Comparison of ENCODE assay signal across 30 mouse cellular contexts in the genomic region with DNA sequence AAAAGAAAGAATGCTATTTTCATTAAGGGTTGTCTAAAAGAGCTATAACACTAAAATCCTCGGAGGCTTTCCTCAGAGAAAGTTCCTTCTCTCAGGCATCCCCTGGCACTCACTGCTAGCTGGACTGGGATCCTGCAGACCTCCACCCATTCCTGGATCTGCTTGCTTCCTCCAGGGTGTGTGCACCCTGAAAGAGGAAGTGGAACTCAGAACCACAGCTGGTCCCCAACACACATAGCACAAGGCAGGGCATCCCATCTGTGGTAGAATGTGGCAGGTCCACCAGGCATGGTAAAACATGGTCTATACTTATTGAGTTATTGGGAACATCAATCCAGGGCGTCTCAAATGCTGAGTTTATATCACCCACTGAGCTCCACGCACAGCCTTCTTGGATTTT. TPM values are rescaled to one million over a fixed set of nuclear protein-coding genes. Genes with fewer than 3 reads are reported as not detected.
DNase-seq lines count a peak whose midpoint lies in the region; ATAC-seq and TF ChIP-seq lines count a peak whose summit lies in the region.
"Had no signal": no experiment of that assay in that cellular context is flagged by ENCODE, and none has a peak within 500 bp of the region (broad histone marks: within the 10 kb centered on the region; RNA-seq: fewer than 3 reads in every experiment).

No protein-coding gene starts in this region.

- no peak overlapping the region for H3K4me3 ChIP-seq in lung, postnatal 0 days (ENCODE audit: low read depth, low read length)
- H3K4me3 ChIP-seq in heart, embryonic 11.5 days (ENCODE audit: low read depth, low read length), result no peak overlapping the region
- H3K4me3 ChIP-seq: embryonic facial prominence, embryonic 12.5 days; forebrain, embryonic 15.5 days; hindbrain, embryonic 13.5 days; lung, embryonic 15.5 days; megakaryocyte, embryonic 14.5 days; midbrain, embryonic 12.5 days; neural tube, embryonic 13.5 days had no signal

- no peak for TF ChIP-seq CTCF in lung, postnatal 0 days (IDR thresholded peaks at IDR 0.05)

- TF ChIP-seq EP300 in lung, postnatal 0 days (IDR thresholded peaks at IDR 0.05), result no peak

- no peaks in the 10 kb centered on the region for H3K9me3 ChIP-seq in lung, postnatal 0 days (ENCODE audit: low read length)
- no peaks in the 10 kb centered on the region for H3K9me3 ChIP-seq in heart, embryonic 11.5 days (replicated peaks; ENCODE audit: control insufficient read depth, low read length)
- H3K9me3 ChIP-seq: embryonic facial prominence, embryonic 12.5 days; forebrain, embryonic 15.5 days; hindbrain, embryonic 13.5 days; lung, embryonic 15.5 days; megakaryocyte, embryonic 14.5 days; midbrain, embryonic 12.5 days; neural tube, embryonic 13.5 days had no signal

- peaks cover 4% of the 10 kb centered on the region; the same call in 1 of the 2 replicates for H3K4me1 ChIP-seq in lung, postnatal 0 days (ENCODE audit: insufficient read depth, low read depth, low read length)
- H3K4me1 ChIP-seq in heart, embryonic 11.5 days (ENCODE audit: control insufficient read depth, insufficient read depth, low read length), result no peaks in the 10 kb centered on the region
- H3K4me1 ChIP-seq: embryonic facial prominence, embryonic 12.5 days; forebrain, embryonic 15.5 days; hindbrain, embryonic 13.5 days; megakaryocyte, embryonic 14.5 days; midbrain, embryonic 12.5 days; neural tube, embryonic 13.5 days had no signal

- no peaks in the 10 kb centered on the region for H3K36me3 ChIP-seq in lung, postnatal 0 days (ENCODE audit: insufficient read depth, low read length)
- H3K36me3 ChIP-seq in heart, embryonic 11.5 days (ENCODE audit: control insufficient read depth, insufficient read depth, low read length), result no peaks in the 10 kb centered on the region
- H3K36me3 ChIP-seq: embryonic facial prominence, embryonic 12.5 days; forebrain, embryonic 15.5 days; G1E; hindbrain, embryonic 13.5 days; lung, embryonic 15.5 days; midbrain, embryonic 12.5 days; neural tube, embryonic 13.5 days had no signal

- ATAC-seq in lung, postnatal 0 days, result no peak
- ATAC-seq in granulocyte monocyte progenitor cell, adult 5-6 weeks (replicated peaks; ENCODE audit: poor library complexity, severe bottlenecking), result peak; percentile 95
- ATAC-seq in heart, embryonic 11.5 days (replicated peaks; ENCODE audit: insufficient number of reproducible peaks, low FRiP score, low TSS enrichment), result no peak
- ATAC-seq: forebrain, embryonic 15.5 days; intestine, embryonic 16.5 days had no signal

- H3K4me2 ChIP-seq in lung, postnatal 0 days (replicated peaks; ENCODE audit: low read depth, low read length), result no peak overlapping the region
- no peak overlapping the region for H3K4me2 ChIP-seq in heart, embryonic 11.5 days
- H3K4me2 ChIP-seq: embryonic facial prominence, embryonic 12.5 days; forebrain, embryonic 15.5 days; hindbrain, embryonic 13.5 days; lung, embryonic 15.5 days; midbrain, embryonic 12.5 days; neural tube, embryonic 13.5 days had no signal

- DNase-seq in gastrocnemius, adult 18-20 months (ENCODE audit: low spot score), result peak; percentile 5
- DNase-seq in gastrocnemius, postnatal 10 days, result no peak
- DNase-seq in lung, postnatal 14 days, result peak; percentile 13
- DNase-seq in lung, postnatal 0 days (ENCODE audit: low spot score), result no peak
- DNase-seq in skeletal muscle tissue, adult 2 months (ENCODE audit: low read depth, low spot score), result peak; percentile 17
- no peak for DNase-seq in cerebellum, adult 8-10 months
- DNase-seq: adrenal gland, adult 8-10 months; cerebellum, adult 2 months; cerebellum, postnatal 25 days; embryo, embryonic 11 days; gastrocnemius, postnatal 14 days; heart, postnatal 14 days; kidney, postnatal 14 days; layer of hippocampus, adult 9-11 months; liver; right cerebral cortex, postnatal 4 days; thymus, adult 18-20 months; thymus, postnatal 25 days had no signal

- WGBS in lung, postnatal 0 days, result 76% methylated on average over 3 of the region's 3 CpGs
- WGBS in heart, embryonic 11.5 days (ENCODE audit: insufficient replicate concordance), result 77% methylated on average over 3 of the region's 3 CpGs

- H3K27ac ChIP-seq in lung, postnatal 0 days (ENCODE audit: low read length), result no peak overlapping the region
- no peak overlapping the region for H3K27ac ChIP-seq in heart, embryonic 11.5 days (ENCODE audit: low read depth, low read length)
- H3K27ac ChIP-seq: embryonic facial prominence, embryonic 12.5 days; forebrain, embryonic 15.5 days; hindbrain, embryonic 13.5 days; liver, embryonic 14.5 days; lung, embryonic 15.5 days; midbrain, embryonic 12.5 days; neural tube, embryonic 13.5 days had no signal

- no peak overlapping the region for H3K9ac ChIP-seq in lung, postnatal 0 days (replicated peaks; ENCODE audit: low read depth)
- no peak overlapping the region for H3K9ac ChIP-seq in heart, embryonic 11.5 days (ENCODE audit: low read depth, low read length)
- H3K9ac ChIP-seq: embryonic facial prominence, embryonic 12.5 days; forebrain, embryonic 15.5 days; hindbrain, embryonic 13.5 days; liver, embryonic 14.5 days; lung, embryonic 15.5 days; midbrain, embryonic 12.5 days; neural tube, embryonic 13.5 days had no signal

- H3K27me3 ChIP-seq in lung, postnatal 0 days (replicated peaks; ENCODE audit: insufficient read depth, low read length), result no peaks in the 10 kb centered on the region
- no peaks in the 10 kb centered on the region for H3K27me3 ChIP-seq in heart, embryonic 11.5 days (ENCODE audit: control insufficient read depth, insufficient read depth, low read length)
- H3K27me3 ChIP-seq: embryonic facial prominence, embryonic 12.5 days; forebrain, embryonic 15.5 days; hindbrain, embryonic 13.5 days; lung, embryonic 15.5 days; megakaryocyte, embryonic 14.5 days; midbrain, embryonic 12.5 days; neural tube, embryonic 13.5 days had no signal

RNA-seq across cellular contexts. Expression of a gene that starts 22.0 kb away (rescaled TPM):
- total RNA-seq in gastrocnemius, adult 18-20 months (2021), result 10 to 100 TPM; 58.1 to 66.3 TPM
- 10 to 100 TPM; 78.9 to 85.3 TPM for total RNA-seq in gastrocnemius, postnatal 10 days (2021)
- 51.1 and 68.6 TPM in 2 replicates for polyA plus RNA-seq in lung, postnatal 0 days (2015; fragmentation: Nextera tagmentation; extraction: Ambion mirVana)
- not detected in 2 replicates for total RNA-seq in granulocyte monocyte progenitor cell, adult 5-6 weeks (2014; fragmentation: Nextera tagmentation)
- total RNA-seq in granulocyte monocyte progenitor cell, adult 5-6 weeks (2017), result not detected in 2 replicates
- polyA plus RNA-seq in heart, embryonic 11.5 days (2014; fragmentation: Nextera tagmentation; extraction: Ambion mirVana), result 13.9 and 20.8 TPM in 2 replicates
- polyA plus RNA-seq: G1E had no signal

Comparison
In these comparisons a context has a peak if more than half of its experiments do, and no peak if none do; other contexts are left out.
1. DNase-seq: peak in gastrocnemius, adult 18-20 months (single experiment), lung, postnatal 14 days (single experiment) and skeletal muscle tissue, adult 2 months (single experiment); none in gastrocnemius, postnatal 10 days (single experiment), lung, postnatal 0 days (single experiment) and cerebellum, adult 8-10 months (single experiment).
2. RNA of a gene that starts 22.0 kb away (total RNA-seq): 78.9 to 85.3 TPM in gastrocnemius, postnatal 10 days and 58.1 to 66.3 TPM in gastrocnemius, adult 18-20 months; not detected in granulocyte monocyte progenitor cell, adult 5-6 weeks; every median in the first group is over 10 times any median in the second.